Mouse (Mus musculus): ENCODE results near the gene Twist2.

- TF ChIP-seq CTCF (IDR thresholded peaks at IDR 0.05; ENCODE audit: low read depth) (no peak), EP300 (IDR thresholded peaks at IDR 0.05; ENCODE audit: low read depth) (no peak)
Observed at GRCm38 (mm10) chr1:91844681-91845379, 43.6 kb downstream of the Twist2 start.
